ENCODE assay signal across 22 mouse cellular contexts in genomic region chr16:50792960-50793359, GRCm38 (mm10).
DNase-seq lines count a peak whose midpoint lies in the region; ATAC-seq and TF ChIP-seq lines count a peak whose summit lies in the region.
"Had no signal": no experiment of that assay in that cellular context is flagged by ENCODE, and none has a peak within 500 bp of the region (broad histone marks: within the 10 kb centered on the region; RNA-seq: fewer than 3 reads in every experiment).

No protein-coding gene starts in this region.

- no peaks in the 10 kb centered on the region for H3K27me3 ChIP-seq in heart, embryonic 10.5 days (ENCODE audit: insufficient read depth, poor library complexity, severe bottlenecking)
- H3K27me3 ChIP-seq in kidney, embryonic 14.5 days (ENCODE audit: control insufficient read depth, insufficient read depth, low read length) = no peaks in the 10 kb centered on the region
- no peaks in the 10 kb centered on the region for H3K27me3 ChIP-seq in limb, embryonic 14.5 days (ENCODE audit: control insufficient read depth, insufficient read depth, low read length)
- no peaks in the 10 kb centered on the region for H3K27me3 ChIP-seq in limb, embryonic 10.5 days (ENCODE audit: low read depth, poor library complexity, severe bottlenecking)
- no peaks in the 10 kb centered on the region for H3K27me3 ChIP-seq in limb, embryonic 15.5 days
- H3K27me3 ChIP-seq: CH12.LX; forebrain, embryonic 13.5 days; hindbrain, embryonic 13.5 days had no signal

- H3K4me1 ChIP-seq in heart, embryonic 10.5 days = peaks cover 5% of the 10 kb centered on the region; the same call in 1 of the 2 replicates
- H3K4me1 ChIP-seq in kidney, embryonic 14.5 days (ENCODE audit: control insufficient read depth, insufficient read depth, low read length) = no peaks in the 10 kb centered on the region
- H3K4me1 ChIP-seq in limb, embryonic 14.5 days (ENCODE audit: control insufficient read depth, insufficient read depth, low read length) = no peaks in the 10 kb centered on the region
- H3K4me1 ChIP-seq in limb, embryonic 10.5 days = peaks cover 19% of the 10 kb centered on the region
- H3K4me1 ChIP-seq in limb, embryonic 15.5 days = no peaks in the 10 kb centered on the region
- H3K4me1 ChIP-seq: forebrain, embryonic 13.5 days had no signal

- H3K9ac ChIP-seq in kidney, embryonic 14.5 days (ENCODE audit: low read depth, low read length) = no peak overlapping the region
- no peak overlapping the region for H3K9ac ChIP-seq in limb, embryonic 14.5 days (ENCODE audit: low read depth, low read length, severe bottlenecking)
- H3K9ac ChIP-seq in limb, embryonic 15.5 days = no peak overlapping the region
- H3K9ac ChIP-seq: forebrain, embryonic 13.5 days; hindbrain, embryonic 13.5 days had no signal

- no peaks in the 10 kb centered on the region for H3K36me3 ChIP-seq in heart, embryonic 10.5 days
- H3K36me3 ChIP-seq in kidney, embryonic 14.5 days (ENCODE audit: control insufficient read depth, insufficient read depth, low read length) = no peaks in the 10 kb centered on the region
- H3K36me3 ChIP-seq in limb, embryonic 14.5 days (ENCODE audit: control insufficient read depth, insufficient read depth, low read length) = no peaks in the 10 kb centered on the region
- H3K36me3 ChIP-seq in limb, embryonic 10.5 days = no peaks in the 10 kb centered on the region
- no peaks in the 10 kb centered on the region for H3K36me3 ChIP-seq in limb, embryonic 15.5 days
- H3K36me3 ChIP-seq: hindbrain, embryonic 13.5 days; midbrain, embryonic 10.5 days had no signal

- H3K27ac ChIP-seq in heart, embryonic 10.5 days = peak overlapping the region; percentile 42; the same call in 1 of the 2 replicates
- H3K27ac ChIP-seq in kidney, embryonic 14.5 days (ENCODE audit: low read depth, low read length) = 0 out of 2 replicates have a peak overlapping the region, but pooled peaks have one; percentile 2
- H3K27ac ChIP-seq in limb, embryonic 14.5 days (replicated peaks; ENCODE audit: low read depth, low read length) = no peak overlapping the region
- H3K27ac ChIP-seq in limb, embryonic 10.5 days = no peak overlapping the region
- peak overlapping the region; percentile 4; the same call in 1 of the 2 replicates for H3K27ac ChIP-seq in limb, embryonic 15.5 days
- H3K27ac ChIP-seq: forebrain, embryonic 13.5 days; hindbrain, embryonic 13.5 days; macrophage; midbrain, embryonic 10.5 days had no signal

- peak; percentile 61; the same call in 1 of the 2 replicates for ATAC-seq in kidney, embryonic 14.5 days (ENCODE audit: low FRiP score, low TSS enrichment)
- ATAC-seq in limb, embryonic 14.5 days (ENCODE audit: low FRiP score, low read depth) = no peak
- ATAC-seq in limb, embryonic 15.5 days (ENCODE audit: insufficient number of reproducible peaks, low FRiP score, low TSS enrichment, low read depth) = no peak
- ATAC-seq: forebrain, embryonic 13.5 days; inflammation-experienced regulatory T-cells, adult 6 months had no signal

- WGBS in heart, embryonic 10.5 days = 62% methylated on average over 2 of the region's 2 CpGs
- WGBS in kidney, embryonic 14.5 days = 59% methylated on average over 2 of the region's 2 CpGs
- 73% methylated on average over 2 of the region's 2 CpGs for WGBS in limb, embryonic 14.5 days
- WGBS in limb, embryonic 10.5 days = 85% methylated on average over 2 of the region's 2 CpGs
- 67% methylated on average over 2 of the region's 2 CpGs for WGBS in limb, embryonic 15.5 days

- H3K4me3 ChIP-seq in heart, embryonic 10.5 days = no peak overlapping the region
- H3K4me3 ChIP-seq in kidney, embryonic 14.5 days (ENCODE audit: low read length) = no peak overlapping the region
- H3K4me3 ChIP-seq in limb, embryonic 14.5 days (replicated peaks; ENCODE audit: low read length) = no peak overlapping the region
- H3K4me3 ChIP-seq in limb, embryonic 10.5 days = no peak overlapping the region
- no peak overlapping the region for H3K4me3 ChIP-seq in limb, embryonic 15.5 days
- H3K4me3 ChIP-seq: erythroblast, embryonic 14.5 days; forebrain, embryonic 13.5 days; hindbrain, embryonic 13.5 days; midbrain, embryonic 10.5 days had no signal

- no peak for DNase-seq in heart, embryonic 10.5 days (ENCODE audit: low spot score)
- no peak for DNase-seq in heart, adult 11 months
- DNase-seq in kidney, postnatal 4 days = no peak
- DNase-seq in limb, embryonic 14.5 days (ENCODE audit: low spot score) = peak; percentile 2
- no peak for DNase-seq in limb, embryonic 10.5 days (ENCODE audit: low spot score)
- DNase-seq: adrenal gland, postnatal 36 days; cerebellum, adult 18-20 months; cerebellum, postnatal 25 days; gastrocnemius, postnatal 14 days; kidney, adult 9 months; lung, adult 2 months; right cerebral cortex, postnatal 25 days had no signal

- TF ChIP-seq POLR2A in limb, embryonic 14.5 days (IDR thresholded peaks at IDR 0.05; ENCODE audit: borderline replicate concordance, extremely low read depth, insufficient read depth, insufficient read length) = no peak

- H3K4me2 ChIP-seq in kidney, embryonic 14.5 days (replicated peaks; ENCODE audit: low read depth, low read length) = no peak overlapping the region
- no peak overlapping the region for H3K4me2 ChIP-seq in limb, embryonic 14.5 days (replicated peaks; ENCODE audit: low read depth, low read length, severe bottlenecking)
- H3K4me2 ChIP-seq in limb, embryonic 15.5 days = no peak overlapping the region
- H3K4me2 ChIP-seq: forebrain, embryonic 13.5 days; hindbrain, embryonic 13.5 days; liver, embryonic 11.5 days had no signal

- H3K9me3 ChIP-seq in heart, embryonic 10.5 days = no peaks in the 10 kb centered on the region
- H3K9me3 ChIP-seq in kidney, embryonic 14.5 days (ENCODE audit: control insufficient read depth, low read length) = no peaks in the 10 kb centered on the region
- H3K9me3 ChIP-seq in limb, embryonic 14.5 days (ENCODE audit: control insufficient read depth, low read length) = no peaks in the 10 kb centered on the region
- no peaks in the 10 kb centered on the region for H3K9me3 ChIP-seq in limb, embryonic 10.5 days (replicated peaks)
- no peaks in the 10 kb centered on the region for H3K9me3 ChIP-seq in limb, embryonic 15.5 days
- H3K9me3 ChIP-seq: forebrain, embryonic 13.5 days; hindbrain, embryonic 13.5 days; midbrain, embryonic 10.5 days had no signal

Comparison
In these comparisons a context has a peak if more than half of its experiments do, and no peak if none do; other contexts are left out.
1. H3K27ac ChIP-seq: peak in heart, embryonic 10.5 days (single experiment), kidney, embryonic 14.5 days (single experiment) and limb, embryonic 15.5 days (single experiment); none in limb, embryonic 14.5 days (single experiment) and limb, embryonic 10.5 days (single experiment).